Mouse (Mus musculus) c-Kit-positive CD71-positive TER-119-negative erythroid progenitor cells, embryonic 14.5 days (primary cell): Measurements from ENCODE around the gene Klk9.

Experiments
- DNase-seq: peaks from one replicate; pipeline ENCODE4 v3.0.0-alpha.2; 2013; ENCODE audit warnings: low read depth

Klk9 gene

DNA sequence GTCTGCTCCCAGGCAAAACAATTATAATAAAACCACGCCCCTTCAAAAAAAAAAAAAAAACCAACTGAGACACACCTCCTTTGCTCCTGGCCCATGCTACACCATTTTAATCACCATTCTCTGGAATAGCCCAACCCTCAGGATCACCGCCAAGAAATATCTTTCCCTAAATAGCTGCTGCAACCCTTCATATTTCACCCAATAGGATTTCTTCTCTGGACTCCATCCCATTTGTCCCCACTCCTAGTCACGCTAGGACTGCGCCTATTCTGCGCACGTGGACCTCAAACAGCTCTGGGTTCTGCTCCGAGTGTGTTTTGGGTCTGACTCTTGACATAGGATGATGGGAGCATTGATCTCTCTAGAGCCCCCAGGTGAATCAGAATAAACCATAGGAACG lies 4.7 kb downstream of the Klk9 start:
- no peak for DNase-seq

DNA sequence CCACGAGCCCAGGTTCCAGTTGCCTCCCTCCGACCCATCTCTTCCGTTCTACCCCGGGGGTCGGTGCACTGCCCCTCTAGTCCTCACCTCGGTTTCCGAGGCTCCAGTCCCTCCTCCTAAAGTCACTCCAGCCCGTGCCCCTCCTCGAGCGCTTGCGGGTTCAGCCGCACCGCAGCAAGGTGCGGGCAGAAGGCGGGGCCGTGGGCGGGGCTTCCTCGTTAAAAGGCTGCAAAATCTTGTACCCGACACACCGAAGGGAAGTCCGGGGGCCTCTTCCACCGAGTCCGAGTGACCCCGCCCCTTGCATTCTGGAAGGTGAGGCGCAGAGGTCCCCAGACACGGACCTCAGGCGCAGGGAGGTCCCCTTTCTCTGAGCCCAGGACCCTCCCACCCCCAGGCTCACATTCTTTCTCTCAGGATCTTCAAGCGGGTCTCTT lies 5.7 kb downstream of the Klk9 start, which contains the start of gene Klk8:
Gene Klk8, plus strand, starts transcription at position 245 of the 437 bp plus-strand sequence.
- DNase-seq = no peak

DNA sequence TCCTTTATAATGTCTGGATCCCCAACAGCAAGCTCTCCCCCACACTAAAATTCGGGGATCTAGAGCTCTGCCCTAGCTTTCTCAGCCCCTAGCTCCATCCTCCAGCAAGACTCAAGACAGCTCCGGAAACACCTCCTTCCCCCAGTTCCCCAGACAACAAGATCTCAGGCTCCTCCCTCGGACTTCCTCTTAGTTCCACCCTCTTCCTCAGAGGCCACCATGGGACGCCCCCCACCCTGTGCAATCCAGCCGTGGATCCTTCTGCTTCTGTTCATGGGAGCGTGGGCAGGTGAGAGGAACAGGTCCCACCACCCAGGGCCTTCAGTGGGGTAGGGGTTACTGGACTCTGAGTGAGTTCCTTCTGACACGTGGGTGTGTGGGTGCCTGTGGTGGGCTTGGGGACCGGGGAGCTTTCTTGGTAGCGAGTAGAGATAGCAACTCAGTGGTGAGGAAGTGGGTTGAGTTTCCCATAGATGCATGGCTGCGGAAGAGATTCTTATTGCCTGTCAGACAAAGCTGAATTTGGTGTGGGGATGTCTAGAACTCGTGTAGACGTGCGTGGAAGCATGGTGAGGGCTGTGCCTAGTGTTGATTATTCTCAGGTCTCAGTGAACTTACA lies 6.3 kb downstream of the Klk9 start:
- DNase-seq = no peak

DNA sequence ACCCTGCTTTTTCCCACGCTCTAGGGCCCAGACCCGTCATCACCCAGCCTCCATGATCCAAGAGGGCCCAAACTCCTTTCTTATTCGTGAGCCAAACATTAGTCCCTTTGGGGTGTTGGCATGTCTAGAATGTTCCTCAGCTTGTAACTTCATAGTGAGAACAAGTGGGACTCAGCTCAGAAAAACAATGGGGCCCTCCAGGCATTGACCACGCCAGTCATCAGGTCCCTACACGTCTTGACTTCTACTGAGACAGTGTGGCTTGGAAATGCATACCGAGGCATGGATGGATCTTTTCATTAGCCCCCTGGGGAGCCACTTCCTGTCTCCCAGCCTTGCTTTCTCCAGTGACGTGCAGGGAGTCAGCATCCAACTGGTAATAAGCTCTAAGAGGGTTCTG lies 8.2 kb downstream of the Klk9 start:
- DNase-seq = no peak

DNA sequence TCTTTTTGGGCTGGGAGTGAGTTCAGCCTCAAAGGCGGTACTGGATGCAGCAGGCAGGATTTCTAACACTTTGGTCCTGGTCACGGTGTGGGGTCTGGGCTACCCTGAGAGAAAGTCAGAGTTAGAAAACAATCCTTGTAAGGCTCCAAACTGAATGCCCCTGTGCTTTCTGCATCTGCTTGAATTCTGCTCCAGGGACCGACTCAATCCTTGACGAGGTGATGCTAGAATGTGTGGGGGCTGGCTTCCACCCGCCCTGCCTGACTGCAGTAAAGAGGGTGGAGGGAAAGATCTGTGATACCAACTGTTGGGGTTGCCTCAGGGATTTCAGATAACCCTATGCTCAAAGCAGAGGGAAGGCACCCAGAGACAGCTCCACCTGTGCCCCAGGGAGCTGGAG lies 19.3 kb downstream of the Klk9 start, which contains the start of gene Klk7:
Gene Klk7, plus strand, starts transcription at position 301 of the 400 bp plus-strand sequence.
- no peak for DNase-seq

DNA sequence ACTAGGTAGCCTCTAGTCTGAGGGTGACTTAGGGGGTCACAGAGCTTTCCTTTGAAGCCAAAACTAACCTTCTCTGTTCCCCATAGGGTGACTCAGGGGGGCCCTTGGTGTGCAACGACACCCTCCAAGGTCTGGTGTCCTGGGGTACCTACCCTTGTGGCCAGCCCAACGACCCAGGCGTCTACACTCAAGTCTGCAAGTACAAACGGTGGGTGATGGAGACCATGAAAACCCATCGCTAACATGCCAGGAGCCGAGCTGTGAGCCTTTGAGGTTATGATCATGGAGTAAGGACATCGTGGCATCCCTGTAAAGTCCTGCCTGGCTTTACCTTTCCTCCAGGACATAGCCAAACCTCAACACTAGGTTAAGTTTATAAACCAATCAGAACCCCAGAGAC lies 23.5 kb downstream of the Klk9 start:
- DNase-seq = no peak

DNA sequence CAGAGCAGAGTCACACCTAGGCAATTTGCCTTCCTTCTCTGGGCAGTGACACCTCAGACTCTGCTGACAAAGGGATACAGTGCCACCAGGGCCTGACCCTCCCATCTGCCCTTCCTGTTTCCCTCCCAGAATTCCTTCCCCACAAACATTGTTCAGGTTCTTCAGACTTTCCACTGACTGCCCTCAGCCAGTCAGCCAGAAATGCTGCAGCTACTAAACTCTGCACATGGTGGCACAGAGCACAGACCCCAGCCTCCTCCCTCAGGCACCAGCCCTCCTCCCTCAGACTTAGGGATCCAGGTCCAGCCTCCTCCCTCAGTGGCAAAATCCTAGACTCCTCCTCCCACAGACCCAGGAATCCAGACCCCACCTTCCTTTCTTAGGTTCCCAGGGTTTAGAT lies 25.1 kb downstream of the Klk9 start:
- DNase-seq = no peak

DNA sequence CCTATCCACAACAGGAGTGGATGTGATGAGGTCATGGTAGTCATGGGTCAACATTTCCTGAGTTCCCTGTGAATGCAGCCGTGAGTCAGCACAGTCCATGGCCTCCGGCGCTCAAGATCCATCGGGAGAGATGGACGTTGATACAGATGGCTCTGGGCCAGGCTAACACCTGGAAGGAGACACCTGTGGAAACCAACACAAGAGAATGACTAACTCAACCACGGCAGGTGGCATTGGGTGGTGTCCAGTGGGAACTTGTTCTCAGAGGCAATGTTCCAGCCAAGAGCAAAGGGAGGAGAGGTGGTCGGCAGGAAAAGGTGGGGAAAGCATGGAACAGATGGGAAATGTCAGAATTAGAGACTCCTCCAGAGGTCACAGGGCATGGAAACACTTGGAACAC lies 29.9 kb downstream of the Klk9 start:
- no peak for DNase-seq

DNA sequence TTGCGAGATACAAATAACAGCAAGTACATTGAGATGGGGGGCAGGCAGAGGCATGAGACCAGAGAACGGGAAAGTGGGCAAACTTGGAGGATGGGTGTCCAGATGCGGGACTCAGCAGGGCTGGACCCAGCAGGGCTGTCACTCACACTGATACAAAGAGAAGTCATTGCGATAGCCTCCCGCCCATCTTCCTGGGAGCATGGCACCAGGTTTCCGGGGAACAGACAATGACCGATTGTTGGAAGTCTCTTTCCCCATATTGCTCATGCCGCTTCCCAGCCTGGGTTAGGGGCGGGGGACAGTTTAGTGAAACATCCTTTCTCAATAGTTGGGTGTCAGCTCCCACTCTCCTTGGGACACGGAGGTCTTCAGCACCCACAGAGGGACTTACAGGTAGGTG lies 32.5 kb downstream of the Klk9 start, which contains the start of gene Klk6:
Gene Klk6, plus strand, starts transcription at position 301 of the 400 bp plus-strand sequence.
- DNase-seq = no peak

DNA sequence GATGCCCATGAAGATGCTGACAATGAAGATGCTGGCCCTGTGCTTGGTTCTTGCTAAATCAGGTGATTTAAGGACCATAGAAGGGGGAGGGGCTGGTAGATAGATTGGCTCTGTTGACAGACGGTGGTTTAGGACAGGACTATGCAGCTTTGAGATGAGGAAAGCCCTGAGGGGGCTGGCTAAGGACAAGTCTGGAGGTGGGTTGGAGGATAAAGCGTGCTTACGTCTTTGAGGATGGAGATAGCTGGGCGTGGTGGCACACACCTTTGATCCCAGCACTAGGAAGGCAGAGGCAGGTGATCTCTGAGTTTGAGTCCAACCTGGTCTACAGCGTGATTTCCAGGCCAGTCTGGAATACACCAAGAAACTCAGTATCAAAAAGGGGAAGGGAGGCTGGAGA lies 34.4 kb downstream of the Klk9 start:
- no peak for DNase-seq

DNA sequence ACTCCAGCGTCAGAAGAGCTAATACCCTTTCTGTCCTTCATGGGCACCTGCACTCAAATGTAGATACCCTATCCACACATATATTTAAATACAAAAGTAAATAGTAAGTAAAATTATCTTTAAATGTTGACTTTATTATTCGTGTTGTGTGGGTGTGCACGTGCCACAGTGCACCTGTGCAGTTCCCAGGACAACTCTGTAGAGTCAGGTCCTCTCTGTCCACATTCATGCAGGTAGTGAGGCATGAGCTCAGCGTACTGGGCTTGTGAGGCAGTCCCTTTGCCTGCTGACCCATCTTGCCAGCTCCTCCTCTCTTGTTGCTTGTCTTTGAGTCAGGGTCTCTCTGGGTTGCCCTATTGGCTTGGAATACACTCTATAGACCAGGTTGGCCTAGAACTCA lies 36.0 kb downstream of the Klk9 start:
- DNase-seq = no peak

DNA sequence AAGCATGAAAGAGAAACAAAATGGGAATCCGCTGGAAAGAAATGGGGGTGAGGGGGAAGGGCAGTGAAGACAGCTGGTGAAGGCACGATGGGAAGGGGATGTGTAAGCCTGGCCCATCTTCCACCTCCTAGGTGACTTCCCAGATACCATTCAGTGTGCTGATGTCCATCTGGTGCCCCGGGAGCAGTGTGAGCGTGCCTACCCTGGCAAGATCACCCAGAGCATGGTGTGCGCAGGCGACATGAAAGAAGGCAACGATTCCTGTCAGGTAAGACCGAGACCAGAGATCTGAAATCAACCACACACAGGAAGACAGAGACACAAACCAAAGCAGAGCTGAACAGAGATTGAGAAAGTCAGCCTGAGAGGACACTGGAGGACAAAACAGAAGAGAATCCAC lies 37.3 kb downstream of the Klk9 start:
- no peak for DNase-seq

DNA sequence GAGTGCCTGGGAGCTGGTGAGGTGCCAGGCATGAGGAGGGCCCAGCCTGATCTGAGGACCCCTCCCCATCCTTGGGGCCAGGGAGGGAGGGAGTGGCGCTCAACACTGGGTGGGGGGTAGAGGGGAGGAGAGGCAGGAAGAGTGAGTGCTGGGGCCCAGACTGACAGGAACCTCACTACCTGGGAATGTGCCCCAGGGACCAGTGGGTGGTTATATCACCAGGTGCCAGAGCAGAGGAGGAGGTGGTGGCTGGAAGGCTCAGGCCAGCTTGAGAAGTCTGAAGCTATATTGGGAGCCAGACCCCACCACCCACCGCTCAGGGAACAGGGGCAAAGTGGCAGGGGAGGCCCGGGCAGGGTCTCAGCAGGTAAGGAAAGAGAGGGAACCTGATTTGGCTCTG lies 50.0 kb downstream of the Klk9 start, which contains the start of gene Klk5:
Gene Klk5, plus strand, starts transcription at position 271 of the 400 bp plus-strand sequence.
- no peak for DNase-seq

DNA sequence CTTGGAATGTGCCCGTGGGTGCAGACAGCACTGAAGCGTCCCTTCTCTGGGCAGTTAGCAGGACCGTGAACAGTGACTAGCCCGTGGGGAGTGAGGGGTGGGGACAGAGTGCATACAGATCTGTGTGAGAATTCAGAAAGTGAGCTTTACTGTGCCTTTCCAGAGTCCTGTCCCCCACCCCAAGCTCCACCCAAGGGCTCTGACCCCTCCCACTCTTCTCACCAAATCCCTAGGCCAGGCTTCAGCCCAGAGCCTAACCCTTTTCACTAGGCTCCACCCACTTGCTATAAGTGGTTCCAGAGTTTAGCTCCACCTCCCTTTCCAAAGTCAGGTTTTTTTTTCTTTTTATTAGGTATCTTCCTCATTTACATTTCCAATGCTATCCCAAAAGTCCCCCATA lies 52.1 kb downstream of the Klk9 start:
- no peak for DNase-seq
